Mouse (Mus musculus) thymus, adult 2 months (tissue): Measurements from ENCODE around the gene Caml. TPM values are rescaled to one million over a fixed set of nuclear protein-coding genes. Genes with fewer than 3 reads are reported as not detected.

ENCODE experiments used
- DNase-seq: peaks from one replicate; pipeline ENCODE4 v3.0.0; 2021
- H3K27ac ChIP-seq: fragments of 200-500 bp; 2 replicates; pipeline ENCODE4 v1.5.1; 2012; ENCODE audit warnings: low read length, control low read depth; ENCODE audit not compliant: control insufficient read depth, insufficient read depth
- H3K27me3 ChIP-seq: fragments of 200-500 bp; 2 replicates; pipeline ENCODE4 v1.6.1; 2012; ENCODE audit warnings: mild to moderate bottlenecking, low read length, moderate library complexity, mixed read lengths; ENCODE audit not compliant: control insufficient read depth, insufficient read depth
- H3K36me3 ChIP-seq: fragments of 200-500 bp; 2 replicates; pipeline ENCODE4 v1.6.1; 2012; ENCODE audit warnings: mild to moderate bottlenecking, low read length, moderate library complexity; ENCODE audit not compliant: control insufficient read depth, insufficient read depth
- H3K4me1 ChIP-seq: fragments of 200-500 bp; replicated peaks from 2 replicates; pipeline ENCODE4 v1.6.1; 2012; ENCODE audit warnings: low read length; ENCODE audit not compliant: control insufficient read depth, insufficient read depth
- H3K4me3 ChIP-seq: fragments of 200-500 bp; 2 replicates; pipeline ENCODE4 v1.5.1; 2012; ENCODE audit warnings: mild to moderate bottlenecking, low read length, control low read depth, moderate library complexity; ENCODE audit not compliant: control insufficient read depth, insufficient read depth
- CTCF ChIP-seq: fragments of 200-500 bp; IDR thresholded peaks from 2 replicates; pipeline ENCODE4 v1.5.1; 2012; ENCODE audit warnings: mild to moderate bottlenecking, control low read depth, low read length, moderate library complexity, borderline replicate concordance; ENCODE audit not compliant: control insufficient read depth, poor library complexity, insufficient read depth; ENCODE audit errors: extremely low read depth
- POLR2A ChIP-seq: fragments of 200-500 bp; IDR thresholded peaks from 2 replicates; pipeline ENCODE4 v1.6.1; 2012; ENCODE audit warnings: mild to moderate bottlenecking, low read length, control low read depth, moderate library complexity; ENCODE audit not compliant: control insufficient read depth, poor library complexity, insufficient read depth; ENCODE audit errors: extremely low read depth
- WGBS: fragments of 180-500 bp; shearing (Covaris S2); methylation state at CpG from one replicate; pipeline ENCODE4 v1.1.7; 2018; 5-methylcytosine and 5-hydroxymethylcytosine counted together
- polyA plus RNA-seq: library from polyadenylated mRNA; depleted of rRNA; stranded (reverse); fragments of >200 nt; gene quantifications from 2 replicates; pipeline ENCODE4 v1.2.3, GENCODE M21; 2012

Caml gene
- polyA plus RNA-seq, 1 experiment = 17.8 TPM

- Histone ChIP-seq H3K4me3 (no peak overlapping the region), H3K27ac (no peak overlapping the region), H3K4me1 (peaks cover 3% of the 10 kb centered on the region), H3K36me3 (peaks cover 22% of the 10 kb centered on the region), H3K27me3 (no peaks in the 10 kb centered on the region)
- 89% methylated on average over 4 of the region's 4 CpGs for WGBS
- TF ChIP-seq CTCF (no peak), POLR2A (no peak)
- no peak for DNase-seq
Measured at GRCm38 (mm10) chr13:55591961-55592490, 30.8 kb upstream of the Caml start.

DNA sequence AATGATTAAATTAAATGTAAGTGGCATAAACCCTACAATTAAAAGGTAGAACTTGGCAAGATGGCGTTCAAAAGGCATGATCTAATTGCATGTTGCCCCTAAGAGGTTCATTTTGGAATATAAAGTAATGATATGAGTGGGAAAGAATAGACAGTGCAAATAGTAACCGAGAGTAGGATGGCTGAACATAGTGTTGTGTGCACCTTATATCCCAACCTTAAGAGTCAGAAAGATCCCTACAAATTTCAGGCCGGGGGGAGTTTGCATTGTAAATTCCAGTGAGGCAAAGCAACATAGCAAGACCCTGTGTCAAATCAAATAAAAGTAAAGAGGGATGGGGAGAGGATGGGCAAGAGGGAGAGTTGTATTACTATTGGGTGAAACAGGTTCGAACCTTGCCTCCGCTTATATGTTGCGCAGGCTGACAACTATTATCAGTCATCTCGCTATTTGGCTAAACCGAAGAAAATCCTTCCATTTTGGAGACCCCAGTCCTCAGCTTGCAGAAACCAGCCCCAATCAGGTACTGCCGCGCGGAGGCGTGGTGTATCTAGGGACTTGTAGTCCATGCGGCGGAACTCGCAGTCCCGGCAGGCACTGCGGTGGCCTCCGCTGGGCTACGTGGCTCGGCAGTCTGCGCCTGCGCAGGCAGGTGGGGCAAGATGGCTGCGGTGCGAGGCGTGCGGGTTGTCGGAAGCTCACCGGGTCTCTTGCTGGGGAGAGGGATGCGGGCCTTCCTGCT lies 30.1 kb upstream of the Caml start:
- 6% methylated on average over 29 of the region's 29 CpGs for WGBS
- DNase-seq = peak; percentile 97
- Histone ChIP-seq H3K4me3 (peak overlapping the region; percentile 69), H3K4me1 (peaks cover 3% of the 10 kb centered on the region), H3K36me3 (peaks cover 24% of the 10 kb centered on the region), H3K27me3 (no peaks in the 10 kb centered on the region), H3K27ac (no peak overlapping the region)
- TF ChIP-seq CTCF (peak; percentile 40; the same call in 1 of the 2 replicates), POLR2A (peak; percentile 92)

DNA sequence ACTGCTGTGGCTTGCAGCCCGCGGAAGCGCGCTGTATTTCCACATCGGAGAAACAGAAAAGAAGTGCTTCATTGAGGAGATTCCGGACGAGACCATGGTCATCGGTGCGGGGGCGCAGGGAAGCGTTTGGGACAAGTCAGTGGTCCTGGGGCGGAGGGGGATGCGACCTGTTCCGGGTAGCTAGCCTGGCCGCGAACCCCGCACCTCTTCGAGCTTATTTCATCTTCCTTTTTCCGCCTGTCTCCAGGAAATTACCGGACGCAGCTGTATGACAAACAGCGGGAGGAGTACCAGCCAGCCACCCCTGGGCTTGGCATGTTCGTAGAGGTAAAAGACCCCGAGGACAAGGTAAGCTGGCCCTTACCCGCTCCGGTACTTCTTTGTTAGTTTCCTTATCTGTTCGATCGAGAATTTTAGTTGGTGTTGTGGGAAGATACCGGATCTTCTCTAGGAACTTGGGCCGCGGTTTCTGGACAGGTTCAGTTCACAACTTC lies 29.5 kb upstream of the Caml start:
- Histone ChIP-seq H3K27ac (no peak overlapping the region), H3K36me3 (peaks cover 24% of the 10 kb centered on the region), H3K4me1 (peaks cover 3% of the 10 kb centered on the region), H3K4me3 (peak overlapping the region; percentile 69), H3K27me3 (no peaks in the 10 kb centered on the region)
- WGBS = under 1% methylated on average over 31 of the region's 31 CpGs
- DNase-seq = no peak
- TF ChIP-seq POLR2A = no peak
- TF ChIP-seq CTCF = no peak

GRCm38 (mm10) chr13:55595375-55595774 lies 27.4 kb upstream of the Caml start:
- DNase-seq = no peak
- Histone ChIP-seq H3K4me1 (peaks cover 7% of the 10 kb centered on the region), H3K27me3 (no peaks in the 10 kb centered on the region), H3K36me3 (peaks cover 24% of the 10 kb centered on the region), H3K27ac (no peak overlapping the region), H3K4me3 (no peak overlapping the region)
- 93% methylated on average over 12 of the region's 12 CpGs for WGBS
- TF ChIP-seq CTCF = no peak

- H3K4me3 ChIP-seq = no peak overlapping the region
- no peak for DNase-seq
- no peak for TF ChIP-seq CTCF
- TF ChIP-seq POLR2A = no peak
- peaks cover 7% of the 10 kb centered on the region for H3K4me1 ChIP-seq
- peaks cover 24% of the 10 kb centered on the region for H3K36me3 ChIP-seq
- WGBS = 97% methylated on average over 12 of the region's 12 CpGs
- no peak overlapping the region for H3K27ac ChIP-seq
- H3K27me3 ChIP-seq = no peaks in the 10 kb centered on the region
Measured at GRCm38 (mm10) chr13:55596802-55597201, 26.0 kb upstream of the Caml start.

GRCm38 (mm10) chr13:55599566-55600540 lies 23.0 kb upstream of the Caml start, which contains the start of gene B4galt7:
TSS of gene B4galt7 (plus strand) at chr13:55599896.
- H3K27me3 ChIP-seq = no peaks in the 10 kb centered on the region
- 7% methylated on average over 50 of the region's 51 CpGs for WGBS
- peaks cover 19% of the 10 kb centered on the region for H3K36me3 ChIP-seq
- peaks cover 4% of the 10 kb centered on the region for H3K4me1 ChIP-seq
- no peak for TF ChIP-seq CTCF
- TF ChIP-seq POLR2A = peak; percentile 56
- DNase-seq = peak; percentile 77
- H3K4me3 ChIP-seq = peak within 1 kb of the TSS; percentile 100
- H3K27ac ChIP-seq = peak within 1 kb of the TSS; percentile 6
